Mouse (Mus musculus) stomach, embryonic 16.5 days (tissue): ENCODE data around the gene Pgd. TPM values are rescaled to one million over a fixed set of nuclear protein-coding genes. Genes with fewer than 3 reads are reported as not detected.
"Not testable (repeated sequence)": the region's sequence is repeated elsewhere in the genome, so short reads cannot be mapped to it uniquely, and the experiment has no call there.

Experiments used
- ATAC-seq: fragments of 200-750 bp; cut with Nextera tagmentation; 2 replicates; pipeline ENCODE4 v1.8.0; 2017; ENCODE audit warnings: moderate number of reproducible peaks, moderate TSS enrichment; ENCODE audit not compliant: insufficient read depth, low FRiP score
- H3K27ac ChIP-seq: fragments of 300-500 bp; sonication (generic); 2 replicates; pipeline ENCODE4 v1.5.1; 2014; ENCODE audit warnings: low read length
- H3K27me3 ChIP-seq: fragments of 300-500 bp; sonication (generic); 2 replicates; pipeline ENCODE4 v1.6.1; 2014; ENCODE audit warnings: low read length, control low read depth, mixed read lengths; ENCODE audit not compliant: control insufficient read depth, insufficient read depth
- H3K36me3 ChIP-seq: fragments of 300-500 bp; sonication (generic); 2 replicates; pipeline ENCODE4 v1.6.1; 2014; ENCODE audit warnings: low read length; ENCODE audit not compliant: control insufficient read depth, insufficient read depth
- H3K4me1 ChIP-seq: fragments of 300-500 bp; sonication (generic); 2 replicates; pipeline ENCODE4 v1.6.1; 2014; ENCODE audit warnings: low read length, control low read depth, mixed read lengths; ENCODE audit not compliant: control insufficient read depth, insufficient read depth
- H3K4me2 ChIP-seq: fragments of 300-500 bp; sonication (generic); 2 replicates; pipeline ENCODE4 v1.6.1; 2014; ENCODE audit warnings: low read depth, low read length, mixed read lengths
- H3K4me3 ChIP-seq: fragments of 300-500 bp; sonication (generic); replicated peaks from 2 replicates; pipeline ENCODE4 v1.5.1; 2014; ENCODE audit warnings: mild to moderate bottlenecking, low read length
- H3K9ac ChIP-seq: fragments of 300-500 bp; sonication (generic); 2 replicates; pipeline ENCODE4 v1.6.1; 2014; ENCODE audit warnings: low read length
- H3K9me3 ChIP-seq: fragments of 300-500 bp; sonication (generic); replicated peaks from 2 replicates; pipeline ENCODE4 v1.6.1; 2016; ENCODE audit warnings: low read length, control low read depth; ENCODE audit not compliant: control insufficient read depth
- WGBS: fragments of 180-500 bp; shearing (Covaris S2); extraction: QIAGEN DNeasy Blood & Tissue Kit; methylation state at CpG from one replicate; pipeline ENCODE4 v1.1.7; 2014; 5-methylcytosine and 5-hydroxymethylcytosine counted together
- polyA plus RNA-seq: library from polyadenylated mRNA; unstranded; fragments of >200 nt; fragmentation: Nextera tagmentation; extraction: Ambion mirVana; gene quantifications from 2 replicates; pipeline ENCODE4 v1.2.1, GENCODE M21; 2015

Gene Pgd
- polyA plus RNA-seq, 1 experiment from 2014 or later = 206 TPM

GRCm38 (mm10) chr4:149119978-149120562 is 46.5 kb downstream of the Pgd start:
- H3K27ac ChIP-seq, H3K4me1 ChIP-seq, H3K9ac ChIP-seq, ATAC-seq, H3K4me3 ChIP-seq, H3K9me3 ChIP-seq, H3K36me3 ChIP-seq, H3K4me2 ChIP-seq, H3K27me3 ChIP-seq: not testable (repeated sequence)
- 70% methylated on average over 12 of the region's 12 CpGs for WGBS

- H3K36me3 ChIP-seq = no peaks in the 10 kb centered on the region
- peak within 1 kb of the TSS; percentile 96 for H3K4me3 ChIP-seq
- no peaks in the 10 kb centered on the region for H3K9me3 ChIP-seq
- peak within 1 kb of the TSS; percentile 40; the same call in 1 of the 2 replicates for H3K27ac ChIP-seq
- ATAC-seq = peak; percentile 85
- peak within 1 kb of the TSS; percentile 83 for H3K9ac ChIP-seq
- peaks cover 3% of the 10 kb centered on the region; the same call in 1 of the 2 replicates for H3K4me1 ChIP-seq
- peak within 1 kb of the TSS; percentile 72 for H3K4me2 ChIP-seq
- H3K27me3 ChIP-seq = no peaks in the 10 kb centered on the region
- under 1% methylated on average over 35 of the region's 35 CpGs for WGBS
These were observed 62.6 kb downstream of the Pgd start, which contains the start of gene Dffa for GRCm38 (mm10) chr4:149103875-149104561. Gene Dffa (plus strand): TSS chr4:149104146.

GRCm38 (mm10) chr4:149101456-149101855 is 65.1 kb downstream of the Pgd start:
- no peak overlapping the region for H3K9ac ChIP-seq
- no peak overlapping the region for H3K4me2 ChIP-seq
- ATAC-seq = no peak
- no peak overlapping the region for H3K27ac ChIP-seq
- H3K9me3 ChIP-seq = no peaks in the 10 kb centered on the region
- no peaks in the 10 kb centered on the region for H3K27me3 ChIP-seq
- H3K4me1 ChIP-seq = peaks cover 13% of the 10 kb centered on the region
- H3K36me3 ChIP-seq = no peaks in the 10 kb centered on the region
- H3K4me3 ChIP-seq = no peak overlapping the region
- WGBS = 77% methylated on average over 3 of the region's 3 CpGs

GRCm38 (mm10) chr4:149100449-149100848 is 66.1 kb downstream of the Pgd start:
- H3K4me3 ChIP-seq, ATAC-seq, H3K27ac ChIP-seq, H3K4me2 ChIP-seq, H3K9ac ChIP-seq, H3K9me3 ChIP-seq, H3K27me3 ChIP-seq, H3K36me3 ChIP-seq: not testable (repeated sequence)
- WGBS = 87% methylated on average over 12 of the region's 12 CpGs
- H3K4me1 ChIP-seq = peaks cover 13% of the 10 kb centered on the region

Other genes with a start within 250 kb of the Pgd start
- gene Pex14, start 66.9 kb downstream of the Pgd start, polyA plus RNA-seq = 49.8 and 51.2 TPM in 2 replicates
- 32.3 and 35.8 TPM in 2 replicates for gene Dffa, start 62.6 kb downstream of the Pgd start, polyA plus RNA-seq
- not detected in 2 replicates for gene Cort, start 40.0 kb downstream of the Pgd start, polyA plus RNA-seq
- gene Cenps, start 29.1 kb downstream of the Pgd start, polyA plus RNA-seq = 22.3 and 24.5 TPM in 2 replicates
- 27.1 and 29.5 TPM in 2 replicates for gene Kif1b, start 140.9 kb upstream of the Pgd start, polyA plus RNA-seq